Mouse (Mus musculus): ENCODE measurements around the gene Msrb2. TPM values are rescaled to one million over a fixed set of nuclear protein-coding genes. Genes with fewer than 3 reads are reported as not detected.

The Msrb2 gene
- polyA plus RNA-seq, 1 experiment from 2014 or later = 34.6 TPM

DNA sequence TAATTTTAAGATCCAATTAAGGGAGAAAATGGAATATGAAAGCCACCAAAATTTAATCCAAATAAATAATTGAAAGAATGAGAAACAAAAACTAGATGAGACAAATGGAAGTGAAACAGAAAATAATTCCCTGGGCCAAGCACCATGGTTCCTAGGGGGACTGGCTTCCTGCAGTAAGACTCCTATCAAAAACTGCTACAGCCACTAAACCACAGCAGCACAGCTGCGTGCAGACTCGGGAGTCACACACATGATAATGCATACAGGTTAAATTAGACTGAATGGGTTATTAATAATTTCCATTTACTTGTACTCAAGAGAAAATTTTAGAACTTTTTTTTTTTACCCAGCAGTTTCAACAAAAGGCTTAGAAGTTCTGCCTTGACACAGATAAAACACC, 18.1 kb upstream of the Msrb2 start:
- 86% methylated on average over 2 of the region's 2 CpGs for WGBS
- no peak for ATAC-seq (ENCODE audit: insufficient number of reproducible peaks, low FRiP score)
- H3K36me3 ChIP-seq = no peaks in the 10 kb centered on the region

DNA sequence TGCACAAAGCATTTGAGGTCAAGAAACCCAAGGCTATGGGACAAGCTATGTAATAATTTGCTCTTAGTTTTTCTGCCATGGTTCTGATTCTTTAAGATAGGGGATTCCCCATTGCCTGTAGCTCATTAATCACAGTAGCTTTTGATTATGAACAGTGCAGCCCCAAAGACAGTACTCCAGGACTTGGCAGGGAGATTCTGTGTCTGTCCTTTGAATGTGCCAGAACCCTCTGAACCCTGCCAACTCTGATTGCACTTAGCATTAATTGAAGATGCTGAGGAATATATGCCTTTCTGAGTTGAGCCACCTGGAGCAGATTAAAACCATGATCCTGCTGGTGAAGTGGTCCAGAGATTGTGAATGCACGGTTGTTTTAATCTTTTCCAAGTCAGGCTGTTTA, 8.4 kb upstream of the Msrb2 start:
- ATAC-seq (ENCODE audit: insufficient number of reproducible peaks, low FRiP score) = no peak
- Histone ChIP-seq H3K27ac (ENCODE audit: poor library complexity, severe bottlenecking) (no peak overlapping the region), H3K36me3 (no peaks in the 10 kb centered on the region), H3K27me3 (replicated peaks) (no peaks in the 10 kb centered on the region), H3K9ac (no peak overlapping the region), H3K4me3 (no peak overlapping the region), H3K9me3 (replicated peaks) (peaks cover 5% of the 10 kb centered on the region), H3K4me1 (replicated peaks) (no peaks in the 10 kb centered on the region), H3K4me2 (no peak overlapping the region)
- WGBS = 64% methylated on average over 1 of the region's 1 CpGs

More for the DNA sequence above, 18.1 kb upstream of the Msrb2 start:
- 0 out of 2 replicates have a peak, but pooled peaks cover 3% of the 10 kb centered on the region for H3K9me3 ChIP-seq (replicated peaks)
- no peaks in the 10 kb centered on the region for H3K4me1 ChIP-seq (replicated peaks)
- no peak overlapping the region for H3K4me2 ChIP-seq
- no peaks in the 10 kb centered on the region for H3K27me3 ChIP-seq (replicated peaks)
- no peak overlapping the region for H3K9ac ChIP-seq
- no peak overlapping the region for H3K4me3 ChIP-seq
- H3K27ac ChIP-seq (ENCODE audit: poor library complexity, severe bottlenecking) = no peak overlapping the region

DNA sequence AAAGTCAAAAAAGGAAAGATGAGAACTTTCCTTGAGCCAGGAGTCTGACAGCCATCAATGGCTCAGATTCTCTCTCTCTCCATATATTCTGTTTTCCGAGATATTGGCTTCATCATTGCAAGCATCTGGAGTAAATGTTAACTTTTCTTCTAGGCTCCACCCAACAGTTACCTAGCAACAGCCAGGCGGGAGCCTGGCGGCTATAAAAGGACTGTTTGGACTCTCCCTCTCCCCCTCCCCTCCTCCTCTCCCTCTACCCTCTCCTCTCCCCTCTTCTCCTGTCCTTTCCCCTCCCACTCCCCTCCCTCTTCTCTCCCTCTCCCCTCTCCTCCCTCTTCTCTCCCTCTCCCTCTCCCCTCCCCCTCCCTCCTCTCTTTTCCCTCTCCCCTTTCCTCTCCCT, 4.8 kb upstream of the Msrb2 start:
- Histone ChIP-seq H3K36me3 (no peaks in the 10 kb centered on the region), H3K4me1 (replicated peaks) (no peaks in the 10 kb centered on the region), H3K9me3 (replicated peaks) (peaks cover 3% of the 10 kb centered on the region), H3K4me2 (no peak overlapping the region), H3K9ac (no peak overlapping the region), H3K27me3 (replicated peaks) (no peaks in the 10 kb centered on the region), H3K4me3 (no peak overlapping the region), H3K27ac (ENCODE audit: poor library complexity, severe bottlenecking) (no peak overlapping the region)
- no peak for ATAC-seq (ENCODE audit: insufficient number of reproducible peaks, low FRiP score)
- 40% methylated on average over 3 of the region's 3 CpGs for WGBS

- H3K27ac ChIP-seq (ENCODE audit: poor library complexity, severe bottlenecking) = no peak overlapping the region
- H3K4me3 ChIP-seq = no peak overlapping the region
- no peaks in the 10 kb centered on the region for H3K36me3 ChIP-seq
- no peak overlapping the region for H3K4me2 ChIP-seq
- 70% methylated on average over 11 of the region's 11 CpGs for WGBS
- no peaks in the 10 kb centered on the region for H3K9me3 ChIP-seq (replicated peaks)
- no peaks in the 10 kb centered on the region for H3K27me3 ChIP-seq (replicated peaks)
- no peak for ATAC-seq (ENCODE audit: insufficient number of reproducible peaks, low FRiP score)
- H3K9ac ChIP-seq = no peak overlapping the region
- H3K4me1 ChIP-seq (replicated peaks) = 0 out of 2 replicates have a peak, but pooled peaks cover under 1% of the 10 kb centered on the region
These were observed 4.1 kb upstream of the Msrb2 start for GRCm38 (mm10) chr2:19367114-19367513.

GRCm38 (mm10) chr2:19373695-19374094, 2.5 kb downstream of the Msrb2 start:
- 80% methylated on average over 7 of the region's 7 CpGs for WGBS
- no peak for ATAC-seq (ENCODE audit: insufficient number of reproducible peaks, low FRiP score)
- H3K36me3 ChIP-seq = peaks cover 2% of the 10 kb centered on the region; the same call in 1 of the 2 replicates

DNA sequence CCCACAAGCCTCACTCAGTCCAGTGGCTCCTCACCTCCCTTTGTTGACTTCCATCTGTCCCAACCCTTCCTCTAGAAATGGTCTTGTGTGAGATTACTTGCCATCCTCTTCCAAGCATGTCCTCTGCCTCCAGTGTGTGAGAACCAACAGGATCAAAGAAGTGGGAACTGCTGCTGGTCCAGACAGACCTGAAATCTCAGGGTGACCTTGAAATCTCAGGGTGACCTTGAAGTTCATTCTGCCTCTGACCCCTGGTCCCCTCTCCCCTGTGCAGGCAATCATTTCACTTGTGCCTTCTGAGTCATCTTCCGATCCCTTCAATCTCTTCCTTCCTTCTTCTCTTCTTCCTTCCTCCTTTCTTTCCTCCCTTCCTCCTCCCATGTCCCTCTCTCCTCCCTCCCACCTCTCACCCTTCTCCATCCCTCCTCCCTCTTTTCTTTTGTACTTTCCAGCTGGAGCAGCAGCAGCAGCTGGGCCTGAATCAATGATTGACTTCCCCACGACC, 9.3 kb downstream of the Msrb2 start:
- Histone ChIP-seq H3K27me3 (replicated peaks) (no peaks in the 10 kb centered on the region), H3K9me3 (replicated peaks) (no peaks in the 10 kb centered on the region), H3K4me1 (replicated peaks) (no peaks in the 10 kb centered on the region), H3K9ac (no peak overlapping the region), H3K4me2 (no peak overlapping the region), H3K4me3 (no peak overlapping the region), H3K36me3 (peaks cover 16% of the 10 kb centered on the region), H3K27ac (ENCODE audit: poor library complexity, severe bottlenecking) (no peak overlapping the region)
- no peak for ATAC-seq (ENCODE audit: insufficient number of reproducible peaks, low FRiP score)
- WGBS = 62% methylated on average over 2 of the region's 2 CpGs

More at GRCm38 (mm10) chr2:19373695-19374094, 2.5 kb downstream of the Msrb2 start:
- no peak overlapping the region for H3K27ac ChIP-seq (ENCODE audit: poor library complexity, severe bottlenecking)
- H3K9ac ChIP-seq = no peak overlapping the region
- no peaks in the 10 kb centered on the region for H3K27me3 ChIP-seq (replicated peaks)
- no peak overlapping the region for H3K4me2 ChIP-seq
- H3K4me1 ChIP-seq (replicated peaks) = 0 out of 2 replicates have a peak, but pooled peaks cover 2% of the 10 kb centered on the region
- no peak overlapping the region for H3K4me3 ChIP-seq
- no peaks in the 10 kb centered on the region for H3K9me3 ChIP-seq (replicated peaks)

DNA sequence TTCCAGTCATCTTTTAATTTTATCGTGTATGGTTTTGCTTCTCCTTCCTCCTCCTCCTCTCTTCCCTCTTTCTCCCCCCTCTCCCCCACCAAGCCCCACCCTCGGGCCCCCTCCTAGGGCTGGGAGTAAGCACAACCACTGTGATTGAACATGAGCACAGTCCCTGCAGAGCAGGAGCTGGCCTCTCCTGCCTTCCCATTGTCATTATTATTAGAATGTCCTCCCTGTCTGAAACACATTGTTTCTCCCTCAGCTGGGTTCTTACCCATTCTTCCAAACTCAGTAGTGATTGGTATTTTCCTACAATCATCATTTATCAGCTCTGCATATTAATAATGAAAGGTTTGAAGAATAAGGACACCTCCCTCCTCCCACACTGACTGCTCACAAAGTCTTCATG, 9.7 kb downstream of the Msrb2 start:
- Histone ChIP-seq H3K4me2 (no peak overlapping the region), H3K4me1 (replicated peaks) (no peaks in the 10 kb centered on the region), H3K9me3 (replicated peaks) (no peaks in the 10 kb centered on the region), H3K27ac (ENCODE audit: poor library complexity, severe bottlenecking) (no peak overlapping the region), H3K4me3 (no peak overlapping the region), H3K9ac (no peak overlapping the region), H3K36me3 (peaks cover 16% of the 10 kb centered on the region), H3K27me3 (replicated peaks) (no peaks in the 10 kb centered on the region)
- 35% methylated on average over 2 of the region's 2 CpGs for WGBS
- ATAC-seq (ENCODE audit: insufficient number of reproducible peaks, low FRiP score) = no peak

GRCm38 (mm10) chr2:19382206-19382605, 11.0 kb downstream of the Msrb2 start:
- Histone ChIP-seq H3K9ac (no peak overlapping the region), H3K4me2 (no peak overlapping the region), H3K4me1 (replicated peaks) (no peaks in the 10 kb centered on the region), H3K4me3 (no peak overlapping the region), H3K27ac (ENCODE audit: poor library complexity, severe bottlenecking) (no peak overlapping the region), H3K27me3 (replicated peaks) (no peaks in the 10 kb centered on the region), H3K9me3 (replicated peaks) (no peaks in the 10 kb centered on the region), H3K36me3 (peaks cover 16% of the 10 kb centered on the region)
- WGBS = 48% methylated on average over 1 of the region's 1 CpGs
- no peak for ATAC-seq (ENCODE audit: insufficient number of reproducible peaks, low FRiP score)

DNA sequence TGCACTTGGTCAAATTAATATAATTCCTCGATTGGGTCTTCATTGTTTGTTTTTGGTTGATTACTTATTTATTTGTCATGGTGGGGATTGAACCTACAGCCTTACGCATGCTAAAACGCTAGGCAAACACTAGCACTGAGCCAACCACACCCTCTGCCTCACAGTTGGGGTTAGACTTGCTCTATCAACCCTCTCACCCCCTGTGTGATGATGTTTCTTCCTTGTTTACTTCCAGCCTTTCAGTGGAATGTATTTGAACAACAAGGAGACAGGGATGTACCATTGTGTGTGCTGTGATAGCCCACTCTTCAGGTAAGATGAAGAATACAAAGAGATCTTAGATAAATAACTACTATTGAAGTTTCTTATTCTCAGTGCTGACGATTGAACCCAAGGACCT, 11.8 kb downstream of the Msrb2 start:
- no peak for ATAC-seq (ENCODE audit: insufficient number of reproducible peaks, low FRiP score)
- no peak overlapping the region for H3K27ac ChIP-seq (ENCODE audit: poor library complexity, severe bottlenecking)
- no peak overlapping the region for H3K4me2 ChIP-seq
- no peaks in the 10 kb centered on the region for H3K9me3 ChIP-seq (replicated peaks)
- peaks cover 16% of the 10 kb centered on the region for H3K36me3 ChIP-seq
- no peaks in the 10 kb centered on the region for H3K27me3 ChIP-seq (replicated peaks)
- 64% methylated on average over 4 of the region's 4 CpGs for WGBS
- no peak overlapping the region for H3K4me3 ChIP-seq
- H3K9ac ChIP-seq = no peak overlapping the region
- H3K4me1 ChIP-seq (replicated peaks) = no peaks in the 10 kb centered on the region

DNA sequence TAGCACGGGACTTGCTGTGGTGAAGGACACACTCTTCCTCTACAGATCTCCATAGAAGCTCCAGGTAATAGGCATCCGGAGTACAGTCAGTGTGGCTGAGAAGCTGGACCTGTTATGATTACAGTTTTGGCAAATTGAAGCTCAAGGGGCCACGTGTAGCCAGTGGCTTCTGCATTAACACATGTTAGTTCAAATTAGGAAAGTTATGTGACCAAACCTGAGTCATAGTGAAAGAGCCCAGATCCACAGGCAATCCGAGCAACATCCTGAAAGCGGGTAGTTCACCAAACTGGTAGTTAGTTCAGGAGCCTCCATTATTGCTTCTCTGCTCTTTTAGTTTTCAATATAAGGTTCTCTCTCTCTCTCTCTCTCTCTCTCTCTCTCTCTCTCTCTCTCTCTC, 14.5 kb downstream of the Msrb2 start:
- no peak for ATAC-seq (ENCODE audit: insufficient number of reproducible peaks, low FRiP score)
- Histone ChIP-seq H3K9me3 (replicated peaks) (no peaks in the 10 kb centered on the region), H3K4me2 (no peak overlapping the region), H3K36me3 (peaks cover 18% of the 10 kb centered on the region), H3K27ac (ENCODE audit: poor library complexity, severe bottlenecking) (no peak overlapping the region), H3K4me3 (no peak overlapping the region), H3K4me1 (replicated peaks) (0 out of 2 replicates have a peak, but pooled peaks cover 4% of the 10 kb centered on the region), H3K9ac (no peak overlapping the region), H3K27me3 (replicated peaks) (no peaks in the 10 kb centered on the region)
- WGBS = 85% methylated on average over 5 of the region's 5 CpGs

DNA sequence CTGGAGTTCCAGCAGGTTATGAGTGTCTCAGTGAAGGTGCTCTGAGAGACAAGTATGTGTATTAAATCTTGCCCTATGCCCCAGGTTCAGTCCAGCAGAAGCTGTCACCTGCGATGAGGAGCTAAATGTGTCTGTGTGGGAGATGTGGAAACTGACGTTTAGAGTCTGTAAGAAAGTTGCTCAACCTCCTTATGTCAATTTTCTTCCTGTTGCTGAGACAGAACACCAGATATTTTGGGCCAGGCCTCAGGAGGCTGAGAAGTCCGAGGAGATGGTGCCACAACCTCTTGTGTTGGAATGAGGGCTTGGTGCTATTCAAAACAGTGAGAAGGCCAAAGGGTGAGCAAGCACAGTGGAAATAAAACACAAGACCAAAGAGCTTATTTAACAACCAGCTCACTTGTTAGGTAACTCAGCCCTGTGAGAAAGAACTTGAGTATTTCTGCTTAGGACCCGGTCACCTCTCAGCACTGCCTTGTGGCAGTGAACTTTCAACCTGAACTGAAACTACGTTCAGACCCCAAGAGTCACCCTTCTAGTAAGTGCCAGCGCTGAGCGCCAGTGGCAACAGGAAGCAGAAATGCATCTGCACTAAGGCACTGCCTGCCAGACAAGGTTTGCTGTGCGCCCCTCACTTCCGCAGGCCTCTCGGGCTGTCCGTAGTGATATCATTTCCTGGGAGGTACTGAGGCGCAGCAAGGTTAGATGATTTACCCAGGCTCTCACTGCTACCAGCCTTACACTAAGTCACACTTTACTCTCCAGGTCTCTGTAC, 17.3 kb downstream of the Msrb2 start:
- WGBS = 78% methylated on average over 12 of the region's 12 CpGs
- no peak overlapping the region for H3K27ac ChIP-seq (ENCODE audit: poor library complexity, severe bottlenecking)
- no peaks in the 10 kb centered on the region for H3K9me3 ChIP-seq (replicated peaks)

More for the DNA sequence above, 17.3 kb downstream of the Msrb2 start:
- H3K36me3 ChIP-seq = peaks cover 12% of the 10 kb centered on the region; the same call in 1 of the 2 replicates
- no peaks in the 10 kb centered on the region for H3K27me3 ChIP-seq (replicated peaks)
- no peak overlapping the region for H3K9ac ChIP-seq
- H3K4me3 ChIP-seq = no peak overlapping the region
- no peak for ATAC-seq (ENCODE audit: insufficient number of reproducible peaks, low FRiP score)
- 0 out of 2 replicates have a peak, but pooled peaks cover 5% of the 10 kb centered on the region for H3K4me1 ChIP-seq (replicated peaks)
- H3K4me2 ChIP-seq = no peak overlapping the region
